Mouse (Mus musculus) CD4-positive, CD25-positive, alpha-beta regulatory T cell (primary cell): ENCODE results near the gene Zfp60. TPM values are rescaled to one million over a fixed set of nuclear protein-coding genes. Genes with fewer than 3 reads are reported as not detected.

Source experiments
- polyA plus RNA-seq: library from polyadenylated mRNA; unstranded; fragments of 100-300 nt; shearing (Covaris generic); gene quantifications from one replicate; pipeline ENCODE4 v1.2.1, GENCODE M21; 2017

The Zfp60 gene
- 17.3 TPM for polyA plus RNA-seq

GRCm38 (mm10) chr7:27731281-27731883 lies at the start of gene Zfp60:
Gene Zfp60 (plus strand): TSS chr7:27731389.

GRCm38 (mm10) chr7:27688815-27689612 lies 42.2 kb upstream of the Zfp60 start, which contains the start of gene Zfp607b:
Gene Zfp607b (plus strand): TSS chr7:27689340.

Other genes starting within 250 kb of the Zfp60 start
- gene Sertad1, start 244.5 kb upstream of the Zfp60 start, polyA plus RNA-seq, result 60.6 TPM
- gene Prx, start 232.1 kb upstream of the Zfp60 start, polyA plus RNA-seq, result 0.44 TPM
- gene Hipk4, start 208.1 kb upstream of the Zfp60 start, polyA plus RNA-seq, result 0.06 TPM
- gene Pld3, start 178.2 kb upstream of the Zfp60 start, polyA plus RNA-seq, result 148 TPM
- 26.7 TPM for gene 2310022A10Rik, start 178.2 kb upstream of the Zfp60 start, polyA plus RNA-seq
- gene Akt2, start 139.8 kb upstream of the Zfp60 start, polyA plus RNA-seq, result 84.5 TPM
- not detected for gene Ttc9b, start 77.5 kb upstream of the Zfp60 start, polyA plus RNA-seq
- 18.4 TPM for gene Map3k10, start 56.8 kb upstream of the Zfp60 start, polyA plus RNA-seq
- gene Zfp607b, start 42.0 kb upstream of the Zfp60 start, polyA plus RNA-seq, result 4.3 TPM
- gene Zfp626, start 75.8 kb downstream of the Zfp60 start, polyA plus RNA-seq, result 3.1 TPM
- 9.7 TPM for gene Zfp59, start 107.2 kb downstream of the Zfp60 start, polyA plus RNA-seq
- gene Zfp607a, start 126.1 kb downstream of the Zfp60 start, polyA plus RNA-seq, result 10.6 TPM
- gene Zfp974, start 198.1 kb downstream of the Zfp60 start, polyA plus RNA-seq, result 9.2 TPM
- gene Zfp780b, start 247.8 kb downstream of the Zfp60 start, polyA plus RNA-seq, result 11.0 TPM